Mouse (Mus musculus) heart, adult 2 months (tissue): Measurements from ENCODE around the gene Akr1c14. TPM values are rescaled to one million over a fixed set of nuclear protein-coding genes. Genes with fewer than 3 reads are reported as not detected.

Source experiments
- DNase-seq, 2 experiments: peaks; one replicate each; pipeline ENCODE4 v3.0.0; 2021
- H3K27ac ChIP-seq: fragments of 200-600 bp; 2 replicates; pipeline ENCODE4 v1.8.1; 2022
- H3K27me3 ChIP-seq: fragments of 200-500 bp; 2 replicates; pipeline ENCODE4 v1.6.1; 2012; ENCODE audit warnings: mild to moderate bottlenecking, low read length, inconsistent platforms, mixed read lengths; ENCODE audit not compliant: control insufficient read depth, insufficient read depth
- H3K36me3 ChIP-seq: fragments of 200-500 bp; 2 replicates; pipeline ENCODE4 v1.6.1; 2012; ENCODE audit warnings: low read length, inconsistent platforms; ENCODE audit not compliant: control insufficient read depth, insufficient read depth
- H3K4me1 ChIP-seq: fragments of 200-500 bp; 2 replicates; pipeline ENCODE4 v1.6.1; 2011; ENCODE audit warnings: low read length; ENCODE audit not compliant: control insufficient read depth, insufficient read depth
- H3K4me3 ChIP-seq: fragments of 200-600 bp; 2 replicates; pipeline ENCODE4 v1.8.1; 2022
- H3K79me2 ChIP-seq: fragments of 200-500 bp; replicated peaks from 2 replicates; pipeline ENCODE4 v1.6.1; 2012; ENCODE audit warnings: mild to moderate bottlenecking, inconsistent platforms, low read length, moderate library complexity, mixed read lengths; ENCODE audit not compliant: control insufficient read depth, insufficient read depth
- H3K9ac ChIP-seq: fragments of 200-500 bp; 2 replicates; pipeline ENCODE4 v1.6.1; 2012; ENCODE audit warnings: low read depth, mild to moderate bottlenecking, control low read depth, inconsistent platforms, low read length, mixed read lengths
- CTCF ChIP-seq: fragments of 200-600 bp; IDR thresholded peaks from 2 replicates; pipeline ENCODE4 v1.8.1; 2022; ENCODE audit warnings: antibody characterized with exemption, mild to moderate bottlenecking, moderate library complexity
- EP300 ChIP-seq: fragments of 200-500 bp; IDR thresholded peaks from 2 replicates; pipeline ENCODE4 v1.6.1; 2011; ENCODE audit warnings: low read depth, low read length, control low read depth; ENCODE audit not compliant: insufficient read depth
- POLR2A ChIP-seq: fragments of 200-500 bp; IDR thresholded peaks from 2 replicates; pipeline ENCODE4 v1.6.1; 2011; ENCODE audit warnings: mild to moderate bottlenecking, low read depth, low read length, control low read depth; ENCODE audit not compliant: insufficient read depth
- WGBS: fragments of 180-500 bp; shearing (Covaris S2); methylation state at CpG from one replicate; pipeline ENCODE4 v1.1.7; 2018; 5-methylcytosine and 5-hydroxymethylcytosine counted together
- intact Hi-C: fragments of 180-260 bp; cut with DNase I; formaldehyde crosslinking; loops from one replicate; pipeline ENCODE4 v1.15.1; 2025
- polyA plus RNA-seq: library from polyadenylated mRNA; depleted of rRNA; stranded (reverse); fragments of >200 nt; gene quantifications from 2 replicates; pipeline ENCODE4 v1.2.3, GENCODE M21; 2012; rRNA removed
- total RNA-seq, 2 experiments: library from RNA; stranded (reverse); gene quantifications; 2 replicates each; pipeline ENCODE4 v1.2.3; 2021

Gene Akr1c14
- total and polyA plus RNA-seq, 3 experiments = 2.2 to 6.6 (median 5.6) TPM

DNA sequence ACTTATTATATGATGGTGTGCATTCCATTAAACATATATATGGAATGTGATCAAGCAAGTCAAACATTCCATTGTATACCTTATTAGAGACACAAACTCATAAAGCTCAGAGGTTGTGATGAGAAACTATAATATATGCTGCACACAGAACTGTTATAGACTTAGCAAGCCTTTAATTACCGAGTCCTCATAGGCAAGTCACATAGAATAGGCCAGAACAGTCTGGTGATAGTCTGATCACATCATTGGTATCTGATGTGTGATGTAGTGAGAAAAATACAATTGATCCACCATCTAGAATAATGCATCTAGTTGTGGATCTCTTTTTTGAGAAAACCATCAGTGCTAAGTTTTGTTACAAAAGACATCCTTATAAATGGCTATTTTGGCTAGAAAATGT is 82.5 kb downstream of the Akr1c14 start:
- Histone ChIP-seq H3K79me2 (no peaks in the 10 kb centered on the region), H3K27ac (no peak overlapping the region), H3K4me1 (no peaks in the 10 kb centered on the region), H3K27me3 (no peaks in the 10 kb centered on the region), H3K36me3 (no peaks in the 10 kb centered on the region), H3K9ac (no peak overlapping the region), H3K4me3 (no peak overlapping the region)
- WGBS = 50% methylated on average over 1 of the region's 1 CpGs
- intact Hi-C loops = loop anchor here (10.0 kb wide), 1 partner anchor 483 kb away; no protein-coding TSS in a partner anchor
- DNase-seq = no peak
- no peak for TF ChIP-seq EP300
- TF ChIP-seq POLR2A = no peak
- no peak for TF ChIP-seq CTCF

DNA sequence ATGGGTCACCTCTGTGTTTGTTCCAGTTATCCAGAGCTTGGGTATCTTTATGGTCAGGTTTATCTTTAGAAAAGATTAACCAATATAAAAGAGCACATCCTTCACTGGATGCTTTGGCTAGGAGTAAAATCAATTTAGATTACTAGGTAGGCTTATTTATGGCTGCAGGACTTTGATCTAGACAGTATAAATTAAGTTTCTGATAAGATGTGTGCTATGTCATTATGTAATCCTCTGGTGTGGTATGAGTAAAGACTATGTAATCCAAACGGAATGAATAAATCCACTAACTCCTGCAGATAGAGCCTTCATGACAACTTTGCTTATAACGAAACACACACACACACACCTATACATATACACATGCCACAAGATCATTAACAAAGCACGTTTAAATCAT is 82.9 kb downstream of the Akr1c14 start:
- no peak for TF ChIP-seq POLR2A
- TF ChIP-seq CTCF = no peak
- no peak for TF ChIP-seq EP300
- no peaks in the 10 kb centered on the region for H3K36me3 ChIP-seq
- no peak overlapping the region for H3K27ac ChIP-seq
- H3K4me1 ChIP-seq = no peaks in the 10 kb centered on the region
- H3K4me3 ChIP-seq = no peak overlapping the region
- H3K27me3 ChIP-seq = no peaks in the 10 kb centered on the region
- intact Hi-C loops = loop anchor here (2.0 to 10.0 kb wide), 2 partner anchors 149 to 483 kb away; no protein-coding TSS in a partner anchor
- H3K9ac ChIP-seq = no peak overlapping the region
- no peaks in the 10 kb centered on the region for H3K79me2 ChIP-seq
- 45% methylated on average over 3 of the region's 3 CpGs for WGBS
- DNase-seq = no peak

DNA sequence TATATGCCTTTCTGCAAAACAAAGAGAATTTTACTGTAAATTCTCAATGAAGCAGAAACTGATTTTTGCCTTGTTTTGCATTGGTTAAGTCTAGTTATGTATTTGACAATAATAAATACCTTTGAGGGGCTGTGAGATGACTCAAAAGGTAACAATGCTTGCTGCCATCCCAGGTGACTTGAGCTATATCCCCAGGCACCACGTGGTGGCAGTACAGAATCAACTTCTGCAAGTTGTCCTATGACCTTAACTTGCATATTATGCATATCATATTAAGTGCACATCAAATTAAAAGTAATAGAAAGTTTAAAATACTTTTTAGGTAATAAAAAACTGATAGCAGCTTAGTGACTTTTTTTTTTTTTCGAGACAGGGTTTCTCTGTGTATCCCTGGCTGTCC is 84.3 kb downstream of the Akr1c14 start:
- H3K36me3 ChIP-seq = no peaks in the 10 kb centered on the region
- no peaks in the 10 kb centered on the region for H3K27me3 ChIP-seq
- no peak overlapping the region for H3K27ac ChIP-seq
- H3K4me1 ChIP-seq = no peaks in the 10 kb centered on the region
- H3K4me3 ChIP-seq = no peak overlapping the region
- DNase-seq = no peak
- WGBS = 20% methylated on average over 2 of the region's 2 CpGs
- no peaks in the 10 kb centered on the region for H3K79me2 ChIP-seq
- TF ChIP-seq POLR2A (no peak), CTCF (peak; percentile 66)
- intact Hi-C loops = loop anchor here (2.0 to 10.0 kb wide), 2 partner anchors 148 to 482 kb away; no protein-coding TSS in a partner anchor
- no peak overlapping the region for H3K9ac ChIP-seq

Other genes with a start within 250 kb of the Akr1c14 start
- not detected for gene Calml3, start 244.7 kb upstream of the Akr1c14 start, total RNA-seq
- gene Calml3, start 244.7 kb upstream of the Akr1c14 start, polyA plus RNA-seq = 2.7 TPM in 1 of 2 replicates, not detected in the other
- not detected for gene Calm4, start 211.3 kb upstream of the Akr1c14 start, total RNA-seq
- gene Calm4, start 211.3 kb upstream of the Akr1c14 start, polyA plus RNA-seq = not detected in 2 replicates
- not detected for gene Calm5, start 194.8 kb upstream of the Akr1c14 start, total RNA-seq
- not detected in 2 replicates for gene Calm5, start 194.8 kb upstream of the Akr1c14 start, polyA plus RNA-seq
- gene Net1, start 130.8 kb upstream of the Akr1c14 start, total RNA-seq = 10 to 100 TPM; 16.6 to 18.8 TPM
- 6.4 TPM in 2 replicates for gene Net1, start 130.8 kb upstream of the Akr1c14 start, polyA plus RNA-seq
- gene Tubal3, start 130.7 kb upstream of the Akr1c14 start, total RNA-seq = not detected
- gene Tubal3, start 130.7 kb upstream of the Akr1c14 start, polyA plus RNA-seq = not detected in 2 replicates
- not detected for gene Ucn3, start 103.7 kb upstream of the Akr1c14 start, total RNA-seq
- gene Ucn3, start 103.7 kb upstream of the Akr1c14 start, polyA plus RNA-seq = not detected in 2 replicates
- gene Akr1c18, start 101.6 kb downstream of the Akr1c14 start, total RNA-seq = not detected
- gene Akr1c18, start 101.6 kb downstream of the Akr1c14 start, polyA plus RNA-seq = 0.78 TPM in 1 of 2 replicates, not detected in the other
- gene Akr1c13, start 142.1 kb downstream of the Akr1c14 start, total RNA-seq = 1 to 10 TPM; 1.0 to 1.5 TPM
- gene Akr1c13, start 142.1 kb downstream of the Akr1c14 start, polyA plus RNA-seq = 1.0 and 1.1 TPM in 2 replicates
- 1 to 10 TPM; 1.4 TPM for gene Akr1c19, start 179.7 kb downstream of the Akr1c14 start, total RNA-seq
- 0.70 and 1.2 TPM in 2 replicates for gene Akr1c19, start 179.7 kb downstream of the Akr1c14 start, polyA plus RNA-seq
- gene Akr1c12, start 230.4 kb downstream of the Akr1c14 start, total RNA-seq = not detected
- gene Akr1c12, start 230.4 kb downstream of the Akr1c14 start, polyA plus RNA-seq = 0.12 and 0.14 TPM in 2 replicates